ENCODE assay signal across 9 mouse cellular contexts in the genomic region with DNA sequence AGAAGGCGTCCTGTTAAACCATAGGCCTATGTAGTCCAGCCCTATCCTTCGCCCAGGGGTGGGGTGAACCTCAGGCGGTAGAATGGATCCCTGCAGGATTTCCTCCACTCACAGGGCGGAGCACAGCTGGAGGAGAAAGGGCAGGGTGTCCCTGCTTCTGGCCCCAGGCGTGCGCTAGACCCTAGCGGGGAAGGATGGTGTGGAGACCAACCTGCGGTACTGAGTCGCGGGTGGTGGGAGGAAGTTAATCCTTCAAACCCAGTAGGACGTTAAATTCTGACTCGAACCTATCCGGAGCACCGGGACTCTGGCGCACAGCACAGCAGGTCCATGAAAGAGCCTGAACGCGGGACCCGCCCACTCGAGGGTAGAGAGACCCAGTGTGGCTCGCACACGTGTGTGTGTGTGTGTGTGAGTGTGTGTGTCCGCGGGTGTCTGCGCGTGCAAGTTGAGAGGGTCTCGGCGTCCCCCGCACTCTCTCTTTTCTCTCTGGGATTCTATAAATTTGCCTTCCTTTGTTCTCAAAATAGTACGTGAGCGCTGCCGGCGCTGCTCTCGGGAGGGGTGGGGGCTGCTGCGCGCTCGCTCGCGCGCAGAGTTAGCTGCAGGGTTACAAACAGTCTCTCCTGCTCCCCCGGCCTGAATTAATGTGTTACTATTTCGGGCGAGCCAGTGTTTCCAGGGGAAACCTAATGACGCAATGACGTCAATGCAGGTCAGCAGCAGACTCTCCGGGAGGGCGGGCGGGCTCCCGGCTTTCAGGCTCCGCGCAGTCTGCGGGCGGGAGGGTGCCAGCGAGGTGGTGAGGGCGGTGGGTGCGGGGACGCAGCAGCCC.
DNase-seq lines count a peak whose midpoint lies in the region; ATAC-seq and TF ChIP-seq lines count a peak whose summit lies in the region.
"Had no signal": no experiment of that assay in that cellular context is flagged by ENCODE, and none has a peak within 500 bp of the region (broad histone marks: within the 10 kb centered on the region; RNA-seq: fewer than 3 reads in every experiment).

No protein-coding gene starts in this region.

- H3K4me3 ChIP-seq in kidney, embryonic 14.5 days (ENCODE audit: low read length) = peak overlapping the region; percentile 47
- H3K4me3 ChIP-seq in limb, embryonic 13.5 days = peak overlapping the region; percentile 48
- peak overlapping the region; percentile 85 for H3K4me3 ChIP-seq in olfactory bulb, adult 2 months (ENCODE audit: insufficient read depth, low read depth, low read length)
- H3K4me3 ChIP-seq: erythroblast, embryonic 14.5 days had no signal

- peak overlapping the region; percentile 90 for H3K4me2 ChIP-seq in kidney, embryonic 14.5 days (replicated peaks; ENCODE audit: low read depth, low read length)
- H3K4me2 ChIP-seq in limb, embryonic 13.5 days (replicated peaks) = peak overlapping the region; percentile 89

- peak; percentile 21 for DNase-seq in adrenal gland, adult 8-10 months
- DNase-seq in cerebellum, adult 8-10 months = peak; percentile 74
- DNase-seq in frontal cortex, adult 2 months (ENCODE audit: extremely low spot score in 1 of 2, low spot score in 1 of 2) = peak; percentile 70 to 87
- no peak for DNase-seq in spleen, postnatal 4 days (ENCODE audit: low spot score in 2 of 2)
- no peak for DNase-seq in gastrocnemius, postnatal 4 days (ENCODE audit: low spot score in 2 of 2)

- WGBS in kidney, embryonic 14.5 days = under 1% methylated on average over 56 of the region's 56 CpGs
- under 1% methylated on average over 56 of the region's 56 CpGs for WGBS in limb, embryonic 13.5 days
- under 1% methylated on average over 56 of the region's 56 CpGs for WGBS in olfactory bulb, adult 2 months

- no peaks in the 10 kb centered on the region for H3K36me3 ChIP-seq in kidney, embryonic 14.5 days (ENCODE audit: control insufficient read depth, insufficient read depth, low read length)
- H3K36me3 ChIP-seq in limb, embryonic 13.5 days = no peaks in the 10 kb centered on the region

- H3K27me3 ChIP-seq in kidney, embryonic 14.5 days (ENCODE audit: control insufficient read depth, insufficient read depth, low read length) = peaks cover 34% of the 10 kb centered on the region
- H3K27me3 ChIP-seq in limb, embryonic 13.5 days = peaks cover 67% of the 10 kb centered on the region

- H3K9me3 ChIP-seq in kidney, embryonic 14.5 days (ENCODE audit: control insufficient read depth, low read length) = no peaks in the 10 kb centered on the region
- H3K9me3 ChIP-seq in limb, embryonic 13.5 days = no peaks in the 10 kb centered on the region

- H3K9ac ChIP-seq in kidney, embryonic 14.5 days (ENCODE audit: low read depth, low read length) = peak overlapping the region; percentile 53
- H3K9ac ChIP-seq in limb, embryonic 13.5 days = peak overlapping the region; percentile 50

- peak; percentile 45; the same call in 1 of the 2 replicates for TF ChIP-seq POLR2A in olfactory bulb, adult 2 months (IDR thresholded peaks at IDR 0.05; ENCODE audit: insufficient read depth, low read depth, low read length)

- ATAC-seq in kidney, embryonic 14.5 days (ENCODE audit: low FRiP score, low TSS enrichment) = peak; percentile 89
- peak; percentile 78 for ATAC-seq in limb, embryonic 13.5 days (ENCODE audit: low FRiP score, low read depth)

- no peak for TF ChIP-seq CTCF in olfactory bulb, adult 2 months (IDR thresholded peaks at IDR 0.05; ENCODE audit: insufficient read depth, low read depth, low read length)

- peaks cover 9% of the 10 kb centered on the region; the same call in 1 of the 2 replicates for H3K4me1 ChIP-seq in kidney, embryonic 14.5 days (ENCODE audit: control insufficient read depth, insufficient read depth, low read length)
- peaks cover 16% of the 10 kb centered on the region for H3K4me1 ChIP-seq in limb, embryonic 13.5 days
- H3K4me1 ChIP-seq in olfactory bulb, adult 2 months (ENCODE audit: control insufficient read depth, insufficient read depth, low read length) = peaks cover 32% of the 10 kb centered on the region

- no peak overlapping the region for H3K27ac ChIP-seq in kidney, embryonic 14.5 days (ENCODE audit: low read depth, low read length)
- no peak overlapping the region for H3K27ac ChIP-seq in limb, embryonic 13.5 days
- peak overlapping the region; percentile 98 for H3K27ac ChIP-seq in olfactory bulb, adult 2 months (ENCODE audit: insufficient read depth, low read depth, low read length)

Comparison
In these comparisons a context has a peak if more than half of its experiments do, and no peak if none do; other contexts are left out.
1. DNase-seq: peak in adrenal gland, adult 8-10 months (single experiment), cerebellum, adult 8-10 months (single experiment) and frontal cortex, adult 2 months (2 of 2); none in spleen, postnatal 4 days (0 of 2) and gastrocnemius, postnatal 4 days (0 of 2).
2. Peak in every context shown above with its lines, with median percentiles within 50 percentile points of each other: H3K4me3 ChIP-seq.